Mouse (Mus musculus) MEL (cell line): ENCODE results near the gene Ywhah. TPM values are rescaled to one million over a fixed set of nuclear protein-coding genes. Genes with fewer than 3 reads are reported as not detected.

Experiments used
- DNase-seq: peaks from one replicate; pipeline ENCODE4 v3.0.0; 2011; ENCODE audit warnings: low read depth, low spot score
- H3K27ac ChIP-seq: 2 replicates; pipeline ENCODE4 v1.5.1; 2012; ENCODE audit warnings: low read depth, mild to moderate bottlenecking, control low read depth, low read length, moderate library complexity; ENCODE audit not compliant: control insufficient read depth
- H3K27me3 ChIP-seq, 2 experiments: fragments of 150-350 bp in 1 of 2; sonication (generic) in 1 of 2; 2 replicates each; pipeline ENCODE4 v1.6.1; 2012; ENCODE audit warnings: low read length in 2 of 2, mild to moderate bottlenecking in 2 of 2, improper control_type of control experiment in 1 of 2, moderate library complexity in 1 of 2; ENCODE audit not compliant: insufficient read depth in 2 of 2, control insufficient read depth in 1 of 2
- H3K36me3 ChIP-seq, 2 experiments: 2 replicates each; pipeline ENCODE4 v1.6.1; 2012 to 2014; ENCODE audit warnings: low read length in 2 of 2, improper control_type of control experiment in 1 of 2, inconsistent platforms in 1 of 2, mild to moderate bottlenecking in 1 of 2; ENCODE audit not compliant: insufficient read depth in 2 of 2, control insufficient read depth in 1 of 2
- H3K4me1 ChIP-seq, 2 experiments: fragments of 150-350 bp in 1 of 2; sonication (generic) in 1 of 2; 2 replicates each; pipeline ENCODE4 v1.6.1; 2012; ENCODE audit warnings: low read length in 2 of 2, improper control_type of control experiment in 1 of 2, mild to moderate bottlenecking in 1 of 2; ENCODE audit not compliant: insufficient read depth in 2 of 2, control insufficient read depth in 1 of 2
- H3K4me3 ChIP-seq, 2 experiments: fragments of 150-350 bp in 1 of 2; sonication (generic) in 1 of 2; 2 replicates each; pipeline ENCODE4 v1.5.1; 2012; ENCODE audit warnings: low read depth in 2 of 2, low read length in 2 of 2, mild to moderate bottlenecking in 2 of 2, moderate library complexity in 2 of 2, control low read depth in 1 of 2, improper control_type of control experiment in 1 of 2; ENCODE audit not compliant: control insufficient read depth in 1 of 2, insufficient read depth in 1 of 2
- H3K79me2 ChIP-seq: 2 replicates; pipeline ENCODE4 v1.6.1; 2012; ENCODE audit warnings: mild to moderate bottlenecking, low read length, moderate library complexity; ENCODE audit not compliant: control insufficient read depth, poor library complexity, insufficient read depth
- H3K9ac ChIP-seq: 2 replicates; pipeline ENCODE4 v1.6.1; 2012; ENCODE audit warnings: low read depth, mild to moderate bottlenecking, control low read depth, low read length, moderate library complexity; ENCODE audit not compliant: control insufficient read depth, poor library complexity, severe bottlenecking
- H3K9me3 ChIP-seq: fragments of 150-350 bp; sonication (generic); replicated peaks from 2 replicates; pipeline ENCODE4 v1.6.1; 2012; ENCODE audit warnings: mild to moderate bottlenecking, low read length, improper control_type of control experiment, moderate library complexity; ENCODE audit not compliant: insufficient read depth
- EP300 ChIP-seq, 2 experiments: IDR thresholded peaks; 2 replicates each; pipeline ENCODE4 v1.6.1; 2011; ENCODE audit warnings: improper control_type of control experiment in 2 of 2, low read length in 2 of 2, low read depth in 1 of 2, mild to moderate bottlenecking in 1 of 2
- GABPA ChIP-seq: IDR thresholded peaks from 2 replicates; pipeline ENCODE4 v1.6.1; 2012; ENCODE audit warnings: low read depth, mild to moderate bottlenecking, inconsistent platforms, low read length, improper control_type of control experiment, moderate library complexity
- GATA1 ChIP-seq: IDR thresholded peaks from 2 replicates; pipeline ENCODE4 v1.6.1; 2011; ENCODE audit warnings: low read depth, low read length, improper control_type of control experiment
- POLR2AphosphoS2 ChIP-seq: IDR thresholded peaks from 2 replicates; pipeline ENCODE4 v1.6.1; 2011; ENCODE audit warnings: low read length, improper control_type of control experiment
- RCOR1 ChIP-seq: IDR thresholded peaks from 2 replicates; pipeline ENCODE4 v1.6.1; 2012; ENCODE audit warnings: low read depth, mild to moderate bottlenecking, inconsistent platforms, low read length, improper control_type of control experiment
- ZNF384 ChIP-seq: IDR thresholded peaks from 2 replicates; pipeline ENCODE4 v1.6.1; 2012; ENCODE audit warnings: low read depth, mild to moderate bottlenecking, inconsistent platforms, low read length, improper control_type of control experiment
- polyA plus RNA-seq, 2 experiments: library from polyadenylated mRNA; stranded (reverse) in 1 of 2; unstranded in 1 of 2; fragments of >175 nt in 1 of 2; fragments of >200 nt in 1 of 2; gene quantifications; 2 replicates each; pipeline versions ENCODE4 v1.2.1 to v1.2.4; 2012; ENCODE audit warnings: low replicate concordance in 2 of 2, low read depth in 1 of 2; ENCODE audit not compliant: insufficient read length in 2 of 2, insufficient read depth in 1 of 2, missing spikeins in 1 of 2
- total RNA-seq: library from RNA; depleted of rRNA; stranded (reverse); fragments of 300-350 nt; gene quantifications from 2 replicates; pipeline ENCODE4 v1.2.3, GENCODE M21; 2012

The Ywhah gene
- total and polyA plus RNA-seq, 3 experiments, result 80.0 to 312 TPM; not detected in 1

GRCm38 (mm10) chr5:33009301-33009700, 9.3 kb upstream of the Ywhah start:
- H3K36me3 ChIP-seq, result no peaks in the 10 kb centered on the region
- no peak overlapping the region for H3K27ac ChIP-seq
- peaks cover 0 to 9% of the 10 kb centered on the region in 2 experiments; a peak in 3 of 4 replicates for H3K27me3 ChIP-seq
- no peak for DNase-seq
- peaks cover 0 to 11% of the 10 kb centered on the region in 2 experiments; a peak in 2 of 4 replicates for H3K4me1 ChIP-seq
- no peak overlapping the region for H3K4me3 ChIP-seq
- no peak overlapping the region for H3K9ac ChIP-seq
- H3K79me2 ChIP-seq, result no peaks in the 10 kb centered on the region
- no peak for TF ChIP-seq ZNF384
- no peak for TF ChIP-seq POLR2AphosphoS2
- TF ChIP-seq GATA1, result no peak
- no peak for TF ChIP-seq RCOR1
- H3K9me3 ChIP-seq, result no peaks in the 10 kb centered on the region

GRCm38 (mm10) chr5:33009818-33010812, 8.5 kb upstream of the Ywhah start:
- H3K27me3 ChIP-seq, result peaks cover 0 to 9% of the 10 kb centered on the region in 2 experiments; a peak in 3 of 4 replicates
- H3K4me1 ChIP-seq, result peaks cover 0 to 12% of the 10 kb centered on the region in 2 experiments; a peak in 2 of 4 replicates
- H3K36me3 ChIP-seq, result no peaks in the 10 kb centered on the region
- H3K9me3 ChIP-seq, result no peaks in the 10 kb centered on the region
- no peak overlapping the region for H3K9ac ChIP-seq
- H3K4me3 ChIP-seq, result no peak overlapping the region
- no peak overlapping the region for H3K27ac ChIP-seq
- no peak for DNase-seq
- H3K79me2 ChIP-seq, result no peaks in the 10 kb centered on the region
- no peak for TF ChIP-seq GABPA
- TF ChIP-seq ZNF384, result peak; percentile 64

DNA sequence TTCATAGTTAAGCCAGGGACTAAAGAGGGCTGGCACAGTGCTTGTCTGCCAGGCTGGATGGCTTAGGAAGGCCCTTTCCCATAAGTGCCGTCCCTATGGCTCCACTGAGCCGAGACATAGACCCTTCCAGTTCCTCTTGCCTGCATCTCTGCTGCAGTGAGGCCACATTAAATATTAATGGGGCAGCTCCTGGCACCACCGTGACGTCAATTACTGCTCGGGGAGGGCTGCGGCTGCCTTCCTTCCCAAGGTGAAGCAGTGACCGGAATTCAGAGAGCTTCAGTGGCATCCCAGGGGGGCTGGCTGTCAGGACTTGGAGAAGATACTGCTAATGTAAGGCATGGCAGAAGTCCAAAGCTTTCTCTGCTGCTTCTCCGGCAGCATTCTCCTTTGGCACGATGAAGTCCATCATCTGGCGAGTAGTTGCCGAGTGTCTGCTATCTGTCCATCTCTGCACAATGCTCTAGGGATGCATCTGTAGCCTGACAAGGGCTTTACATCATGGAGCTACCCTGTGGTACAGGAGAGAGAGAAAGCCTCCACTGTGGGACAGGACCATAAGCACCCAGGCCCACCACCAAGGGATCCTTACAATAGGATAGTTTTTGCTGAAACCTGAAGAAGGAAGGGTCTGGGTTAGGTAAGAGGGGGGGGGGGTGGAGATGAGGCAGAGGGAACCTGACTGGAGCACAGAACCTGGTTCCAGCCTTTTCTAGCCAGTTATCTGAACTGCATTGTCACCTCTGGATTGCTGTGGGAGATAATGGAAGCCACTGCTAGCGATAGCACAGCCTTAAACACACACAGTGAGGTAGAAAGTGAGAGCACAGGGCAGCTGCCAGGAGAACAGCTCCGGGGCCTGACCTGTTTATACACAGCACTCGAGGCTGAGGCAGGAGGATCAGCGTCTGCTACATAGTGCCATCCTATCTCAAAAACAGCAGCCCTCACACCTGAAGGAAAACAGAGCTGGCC, 7.2 kb upstream of the Ywhah start:
- TF ChIP-seq GATA1 (peak; percentile 63), EP300 (IDR thresholded peaks at IDR 0.05; ENCODE audit: low read depth in 1 of 2, low read length in 2 of 2) (no peak)
- Histone ChIP-seq H3K27me3 (peaks cover 0 to 9% of the 10 kb centered on the region in 2 experiments; a peak in 3 of 4 replicates), H3K9me3 (no peaks in the 10 kb centered on the region), H3K27ac (no peak overlapping the region), H3K36me3 (peaks cover 0 to 7% of the 10 kb centered on the region in 2 experiments; a peak in 2 of 4 replicates), H3K4me3 (no peak overlapping the region), H3K9ac (no peak overlapping the region), H3K4me1 (peaks cover 4 to 24% of the 10 kb centered on the region in 2 experiments; a peak in 3 of 4 replicates), H3K79me2 (no peaks in the 10 kb centered on the region)
- DNase-seq, result no peak
